Mouse (Mus musculus): Measurements from ENCODE around the gene Spred2. TPM values are rescaled to one million over a fixed set of nuclear protein-coding genes. Genes with fewer than 3 reads are reported as not detected.

Gene Spred2
- polyA plus RNA-seq, 1 experiment from 2014 or later: 6.5 TPM

DNA sequence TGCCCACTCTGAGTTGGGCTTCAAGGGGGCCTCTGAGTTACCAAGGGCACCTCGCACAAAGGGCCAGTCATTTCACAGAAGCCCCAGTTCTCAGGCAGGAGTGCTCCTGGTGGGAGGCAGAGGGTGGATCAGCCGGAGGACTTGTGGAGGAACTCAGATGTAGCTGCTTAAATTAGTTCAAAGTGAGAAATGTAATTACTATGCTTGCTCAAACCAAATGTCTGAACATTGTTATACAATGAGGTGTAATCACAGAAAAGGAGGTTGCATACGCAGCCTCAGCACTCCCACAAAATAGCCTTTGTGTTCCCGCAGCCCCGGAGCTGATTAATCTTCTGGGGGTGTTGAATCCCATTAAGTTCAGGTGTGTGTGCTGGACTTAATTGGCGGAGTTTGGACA lies 20.5 kb downstream of the Spred2 start:
- Histone ChIP-seq H3K4me1 (replicated peaks) (peaks cover 40% of the 10 kb centered on the region), H3K27me3 (no peaks in the 10 kb centered on the region), H3K9ac (no peak overlapping the region), H3K4me2 (no peak overlapping the region), H3K27ac (replicated peaks) (0 out of 2 replicates have a peak overlapping the region, but pooled peaks have one; percentile 9), H3K9me3 (no peaks in the 10 kb centered on the region), H3K4me3 (no peak overlapping the region), H3K36me3 (no peaks in the 10 kb centered on the region)
- 70% methylated on average over 6 of the region's 6 CpGs for WGBS
- no peak for ATAC-seq (ENCODE audit: low read depth)

DNA sequence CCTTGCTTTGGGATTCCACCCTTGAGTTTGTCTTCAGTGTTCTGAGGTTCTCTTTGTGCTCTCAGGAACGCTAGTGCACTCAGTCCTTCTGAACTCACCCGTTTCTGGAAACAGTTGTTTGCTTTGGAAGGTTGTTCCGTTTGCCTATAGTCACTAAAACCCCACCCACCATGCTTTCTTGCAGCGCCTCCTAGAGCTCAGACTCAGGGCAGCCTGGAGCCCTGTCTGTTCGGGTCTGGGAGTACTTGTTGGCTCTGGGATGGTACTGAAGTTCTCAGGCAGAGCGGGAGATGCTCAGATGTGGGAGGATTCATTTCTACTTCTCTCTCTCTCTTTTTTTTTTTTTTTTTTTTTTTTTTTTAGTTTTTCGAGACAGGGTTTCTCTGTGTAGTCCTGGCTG lies 22.5 kb downstream of the Spred2 start:
- H3K36me3 ChIP-seq: no peaks in the 10 kb centered on the region
- H3K9ac ChIP-seq: no peak overlapping the region
- ATAC-seq (ENCODE audit: low read depth): no peak
- H3K4me3 ChIP-seq: no peak overlapping the region
- WGBS: 92% methylated on average over 6 of the region's 7 CpGs
- H3K27ac ChIP-seq (replicated peaks): no peak overlapping the region
- H3K9me3 ChIP-seq: no peaks in the 10 kb centered on the region
- H3K4me2 ChIP-seq: no peak overlapping the region
- peaks cover 52% of the 10 kb centered on the region for H3K4me1 ChIP-seq (replicated peaks)
- no peaks in the 10 kb centered on the region for H3K27me3 ChIP-seq

DNA sequence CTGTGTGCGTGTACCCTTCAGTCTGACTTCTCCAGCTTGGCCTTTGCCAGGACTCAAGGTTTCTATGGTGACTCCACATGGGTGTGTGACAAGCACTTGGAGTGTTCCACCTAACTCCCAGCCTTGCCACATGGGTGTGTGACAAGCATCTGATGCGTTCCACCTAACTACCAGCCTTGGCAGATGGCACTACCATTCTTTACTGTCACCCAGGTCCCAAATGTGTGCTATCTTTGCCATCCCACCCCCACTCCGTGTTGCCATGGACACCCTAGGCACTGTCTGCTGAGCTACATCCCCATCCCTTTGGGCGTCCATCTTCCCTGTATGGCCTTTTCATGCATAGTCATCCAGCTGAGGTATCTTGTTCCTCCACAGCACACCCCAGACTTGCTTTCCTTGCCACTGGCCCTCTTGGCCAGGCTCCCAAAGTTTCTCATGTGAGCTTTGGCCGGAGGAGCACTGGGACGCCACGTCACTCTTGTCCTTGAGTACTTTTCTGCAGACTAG lies 23.5 kb downstream of the Spred2 start:
- no peak overlapping the region for H3K4me3 ChIP-seq
- H3K4me2 ChIP-seq: no peak overlapping the region
- H3K4me1 ChIP-seq (replicated peaks): peaks cover 48% of the 10 kb centered on the region
- no peaks in the 10 kb centered on the region for H3K27me3 ChIP-seq
- no peaks in the 10 kb centered on the region for H3K9me3 ChIP-seq
- H3K9ac ChIP-seq: no peak overlapping the region
- H3K36me3 ChIP-seq: no peaks in the 10 kb centered on the region
- peak; percentile 45; the same call in 1 of the 2 replicates for ATAC-seq (ENCODE audit: low read depth)
- WGBS: 81% methylated on average over 7 of the region's 7 CpGs
- H3K27ac ChIP-seq (replicated peaks): no peak overlapping the region

DNA sequence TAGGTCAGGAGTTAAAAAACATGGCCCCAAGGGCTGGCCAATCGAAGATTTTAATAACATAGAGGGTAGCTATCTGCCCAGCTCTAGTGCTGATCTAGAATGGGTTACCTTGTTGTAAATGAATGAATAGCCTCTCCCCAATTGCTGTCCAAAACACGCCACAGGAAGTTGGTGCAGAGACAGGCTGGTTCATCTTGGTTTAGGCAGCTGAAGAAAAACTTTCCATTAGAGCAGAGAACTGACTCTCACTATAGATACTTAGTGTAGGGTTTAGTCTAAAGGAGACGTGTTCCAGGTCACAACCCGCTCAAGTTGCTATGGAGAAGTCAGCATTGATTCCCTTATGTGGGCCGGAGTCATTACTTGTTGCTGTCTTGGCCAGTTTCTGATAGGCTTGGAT lies 25.6 kb downstream of the Spred2 start:
- no peak for ATAC-seq (ENCODE audit: low read depth)
- Histone ChIP-seq H3K4me3 (no peak overlapping the region), H3K4me1 (replicated peaks) (peaks cover 43% of the 10 kb centered on the region), H3K36me3 (no peaks in the 10 kb centered on the region), H3K9me3 (no peaks in the 10 kb centered on the region), H3K27me3 (no peaks in the 10 kb centered on the region), H3K4me2 (no peak overlapping the region), H3K27ac (replicated peaks) (no peak overlapping the region), H3K9ac (no peak overlapping the region)
- WGBS: 80% methylated on average over 5 of the region's 5 CpGs

DNA sequence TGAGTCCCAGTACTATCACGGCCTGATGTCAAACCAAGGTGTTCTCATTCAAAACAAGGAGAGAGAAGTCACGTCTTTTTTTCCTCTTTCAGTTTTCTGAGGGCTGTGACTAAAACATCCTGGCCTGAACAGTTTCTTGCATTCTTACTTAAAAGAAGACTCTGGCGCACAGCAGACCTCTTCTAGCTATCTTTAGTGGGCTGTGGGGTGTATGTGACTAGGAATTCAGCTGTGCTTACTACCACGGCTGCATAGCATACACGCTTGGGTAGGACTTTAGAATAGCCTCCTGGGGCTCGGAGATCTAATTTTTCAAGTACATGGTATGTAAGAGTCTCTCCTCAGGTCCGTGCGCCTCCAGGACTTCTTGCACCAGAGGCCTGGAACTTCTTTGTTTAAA lies 26.0 kb downstream of the Spred2 start:
- Histone ChIP-seq H3K27ac (replicated peaks) (no peak overlapping the region), H3K4me2 (no peak overlapping the region), H3K36me3 (no peaks in the 10 kb centered on the region), H3K27me3 (no peaks in the 10 kb centered on the region), H3K4me1 (replicated peaks) (peaks cover 43% of the 10 kb centered on the region), H3K9ac (no peak overlapping the region), H3K4me3 (no peak overlapping the region), H3K9me3 (no peaks in the 10 kb centered on the region)
- no peak for ATAC-seq (ENCODE audit: low read depth)
- WGBS: 72% methylated on average over 8 of the region's 8 CpGs

DNA sequence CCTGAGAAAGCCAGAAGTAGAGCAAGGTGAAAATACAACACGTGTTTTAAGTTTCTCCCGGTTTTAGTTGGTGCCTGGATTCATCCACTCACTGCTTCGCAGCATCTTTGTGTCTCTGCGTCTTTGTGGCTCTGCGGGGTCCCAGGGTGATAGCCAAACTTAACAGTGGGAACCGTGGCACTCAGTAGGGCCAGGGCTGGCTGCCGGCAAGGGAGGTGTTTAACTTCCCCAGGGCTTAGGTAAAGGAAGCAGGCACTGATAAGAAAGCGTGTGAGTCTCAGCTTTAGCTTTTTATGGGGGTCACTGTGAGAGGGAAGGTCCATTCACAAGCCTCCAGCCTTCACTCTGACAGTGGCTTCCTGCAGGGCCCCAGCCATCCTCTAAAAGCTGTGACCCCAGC lies 28.8 kb downstream of the Spred2 start:
- no peaks in the 10 kb centered on the region for H3K27me3 ChIP-seq
- peaks cover 34% of the 10 kb centered on the region for H3K4me1 ChIP-seq (replicated peaks)
- no peak overlapping the region for H3K27ac ChIP-seq (replicated peaks)
- no peak overlapping the region for H3K4me3 ChIP-seq
- WGBS: 43% methylated on average over 8 of the region's 8 CpGs
- no peak overlapping the region for H3K9ac ChIP-seq
- H3K9me3 ChIP-seq: no peaks in the 10 kb centered on the region
- H3K36me3 ChIP-seq: no peaks in the 10 kb centered on the region
- ATAC-seq (ENCODE audit: low read depth): no peak
- no peak overlapping the region for H3K4me2 ChIP-seq

DNA sequence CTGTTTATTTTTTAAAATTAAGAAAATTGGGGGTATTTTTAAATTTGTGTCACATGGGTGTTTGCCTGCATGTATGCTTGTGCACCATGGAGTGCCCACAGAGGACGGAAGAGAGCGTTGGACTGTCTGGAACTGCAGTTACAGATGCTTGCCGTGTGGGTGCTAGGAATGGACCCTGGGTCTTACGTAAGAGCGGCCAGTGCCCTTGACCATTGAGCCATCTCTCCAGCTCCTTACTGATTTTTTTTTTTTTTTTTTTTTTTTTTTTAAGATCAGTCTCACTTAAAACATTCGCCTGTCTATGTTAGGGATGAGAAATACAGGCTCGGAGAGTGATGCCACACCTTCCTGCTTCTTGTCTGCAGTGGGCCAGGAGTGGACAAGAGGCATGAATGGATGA lies 29.7 kb downstream of the Spred2 start:
- ATAC-seq (ENCODE audit: low read depth): no peak
- Histone ChIP-seq H3K4me3 (no peak overlapping the region), H3K9me3 (no peaks in the 10 kb centered on the region), H3K36me3 (no peaks in the 10 kb centered on the region), H3K4me1 (replicated peaks) (peaks cover 27% of the 10 kb centered on the region), H3K4me2 (no peak overlapping the region), H3K27me3 (no peaks in the 10 kb centered on the region), H3K27ac (replicated peaks) (no peak overlapping the region), H3K9ac (no peak overlapping the region)
- WGBS: 97% methylated on average over 7 of the region's 7 CpGs

DNA sequence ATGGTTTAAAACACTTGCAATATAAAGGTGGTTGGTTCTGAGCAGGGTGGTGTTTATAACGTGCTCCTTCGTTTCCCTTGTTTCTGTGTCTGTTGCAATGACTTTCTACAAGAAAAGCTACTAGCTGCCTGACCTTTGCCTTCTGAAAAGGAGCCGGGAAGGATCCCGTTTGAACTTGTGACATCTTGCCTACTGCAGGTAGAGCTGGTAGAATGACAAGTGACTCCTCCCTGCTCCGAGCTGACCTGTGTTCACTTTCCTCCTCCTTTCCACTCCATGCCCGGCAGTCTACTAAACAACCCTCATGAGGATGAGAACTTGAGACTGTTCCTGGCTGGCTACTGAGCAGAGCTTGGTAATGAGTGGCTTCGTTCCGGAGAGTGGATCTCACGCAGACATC lies 30.9 kb downstream of the Spred2 start:
- no peak overlapping the region for H3K4me3 ChIP-seq
- H3K9me3 ChIP-seq: no peaks in the 10 kb centered on the region
- no peak overlapping the region for H3K9ac ChIP-seq
- no peak overlapping the region for H3K27ac ChIP-seq (replicated peaks)
- no peaks in the 10 kb centered on the region for H3K36me3 ChIP-seq
- 81% methylated on average over 9 of the region's 9 CpGs for WGBS
- H3K4me2 ChIP-seq: no peak overlapping the region
- H3K4me1 ChIP-seq (replicated peaks): peaks cover 23% of the 10 kb centered on the region
- ATAC-seq (ENCODE audit: low read depth): no peak
- H3K27me3 ChIP-seq: no peaks in the 10 kb centered on the region

DNA sequence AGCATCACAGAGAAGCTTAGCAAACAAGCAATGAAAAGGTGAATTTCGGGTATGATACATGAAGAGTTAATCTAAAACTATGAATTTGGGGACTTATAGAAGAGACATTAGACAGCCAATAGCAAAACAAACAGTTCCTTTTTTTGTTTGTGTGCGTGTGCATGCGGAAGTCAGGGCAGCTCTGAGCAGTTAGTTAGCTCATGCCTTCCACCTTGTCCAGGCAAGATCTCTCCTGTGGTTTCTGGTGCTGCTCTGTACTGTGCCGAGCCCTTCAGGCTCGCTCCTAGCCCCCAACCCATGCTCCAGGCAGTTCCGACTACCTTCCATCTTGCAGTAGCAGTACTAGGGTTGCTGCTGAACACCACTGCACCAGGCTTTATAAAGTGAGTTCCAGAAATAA lies 31.5 kb downstream of the Spred2 start:
- 85% methylated on average over 6 of the region's 6 CpGs for WGBS
- H3K4me3 ChIP-seq: no peak overlapping the region
- no peak overlapping the region for H3K27ac ChIP-seq (replicated peaks)
- H3K4me1 ChIP-seq (replicated peaks): peaks cover 17% of the 10 kb centered on the region
- H3K4me2 ChIP-seq: no peak overlapping the region
- H3K9ac ChIP-seq: no peak overlapping the region
- no peaks in the 10 kb centered on the region for H3K36me3 ChIP-seq
- ATAC-seq (ENCODE audit: low read depth): no peak
- H3K27me3 ChIP-seq: no peaks in the 10 kb centered on the region
- no peaks in the 10 kb centered on the region for H3K9me3 ChIP-seq

DNA sequence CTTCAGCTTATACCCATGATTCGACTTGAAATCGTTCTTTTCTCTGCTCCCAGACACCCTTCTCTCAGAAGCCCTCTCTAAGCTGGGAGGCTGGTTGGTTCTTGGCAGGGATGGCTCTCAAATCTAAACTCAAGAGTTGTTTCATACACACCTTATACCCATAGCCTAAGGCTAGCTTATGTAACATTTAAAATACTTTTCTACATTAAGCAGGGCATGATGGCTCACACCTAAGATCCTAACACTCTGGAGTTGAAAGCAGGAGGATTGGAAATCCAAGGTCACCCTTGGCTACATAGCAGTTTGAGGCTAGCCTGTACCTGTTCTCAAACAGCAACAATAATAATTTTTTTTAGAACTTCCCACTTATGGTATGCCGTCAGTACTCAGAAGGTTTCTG lies 34.8 kb downstream of the Spred2 start:
- Histone ChIP-seq H3K4me2 (no peak overlapping the region), H3K4me1 (replicated peaks) (peaks cover 26% of the 10 kb centered on the region), H3K9ac (no peak overlapping the region), H3K9me3 (no peaks in the 10 kb centered on the region), H3K27ac (replicated peaks) (no peak overlapping the region), H3K36me3 (no peaks in the 10 kb centered on the region), H3K4me3 (no peak overlapping the region), H3K27me3 (no peaks in the 10 kb centered on the region)
- WGBS: 89% methylated on average over 3 of the region's 3 CpGs
- ATAC-seq (ENCODE audit: low read depth): no peak

DNA sequence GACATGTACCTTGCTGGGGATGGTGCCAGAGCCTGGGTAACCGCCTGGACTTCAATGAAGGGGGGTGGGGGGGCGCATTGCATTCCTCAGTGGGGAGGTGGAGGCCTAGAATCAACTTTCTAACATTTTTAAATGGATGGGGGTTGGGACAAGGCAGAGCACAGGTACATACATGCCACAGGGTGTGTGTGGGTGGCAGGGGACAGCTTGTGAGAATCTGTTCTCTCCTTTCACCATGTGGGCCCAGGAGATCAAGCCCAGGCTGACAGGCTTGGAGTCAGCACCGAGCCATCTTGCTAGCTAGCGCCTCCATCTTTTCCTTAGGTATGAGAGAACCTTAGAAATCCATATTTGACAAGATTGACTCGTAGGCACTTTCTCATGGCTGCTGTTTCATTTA lies 35.7 kb downstream of the Spred2 start:
- no peak overlapping the region for H3K27ac ChIP-seq (replicated peaks)
- no peak overlapping the region for H3K4me2 ChIP-seq
- H3K9ac ChIP-seq: no peak overlapping the region
- no peaks in the 10 kb centered on the region for H3K27me3 ChIP-seq
- H3K36me3 ChIP-seq: no peaks in the 10 kb centered on the region
- 84% methylated on average over 5 of the region's 5 CpGs for WGBS
- no peaks in the 10 kb centered on the region for H3K9me3 ChIP-seq
- no peak overlapping the region for H3K4me3 ChIP-seq
- ATAC-seq (ENCODE audit: low read depth): no peak
- H3K4me1 ChIP-seq (replicated peaks): peaks cover 26% of the 10 kb centered on the region

DNA sequence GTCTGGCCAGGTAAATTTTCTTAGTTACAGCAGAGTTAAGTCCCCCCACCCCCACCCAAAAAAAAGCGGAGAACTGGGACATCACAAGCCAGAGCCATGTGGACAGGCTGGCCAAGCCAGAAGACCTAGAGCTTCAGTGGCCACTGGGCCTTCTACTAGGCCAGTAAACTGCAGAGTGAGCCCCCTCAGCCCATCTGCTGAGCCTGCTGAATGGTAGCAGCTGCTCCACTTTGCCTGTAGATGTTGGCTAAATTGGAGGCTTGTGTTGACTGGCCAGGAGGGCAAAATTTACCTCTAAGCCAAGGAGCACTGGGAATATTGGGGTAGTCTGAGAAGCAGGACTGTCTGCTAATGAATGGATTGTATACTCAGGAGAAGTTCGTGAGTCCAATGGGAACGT lies 36.4 kb downstream of the Spred2 start:
- ATAC-seq (ENCODE audit: low read depth): no peak
- no peaks in the 10 kb centered on the region for H3K27me3 ChIP-seq
- H3K9me3 ChIP-seq: no peaks in the 10 kb centered on the region
- H3K4me3 ChIP-seq: no peak overlapping the region
- WGBS: 92% methylated on average over 3 of the region's 3 CpGs
- H3K36me3 ChIP-seq: no peaks in the 10 kb centered on the region
- no peak overlapping the region for H3K4me2 ChIP-seq
- H3K4me1 ChIP-seq (replicated peaks): peaks cover 28% of the 10 kb centered on the region
- H3K9ac ChIP-seq: no peak overlapping the region
- H3K27ac ChIP-seq (replicated peaks): no peak overlapping the region

DNA sequence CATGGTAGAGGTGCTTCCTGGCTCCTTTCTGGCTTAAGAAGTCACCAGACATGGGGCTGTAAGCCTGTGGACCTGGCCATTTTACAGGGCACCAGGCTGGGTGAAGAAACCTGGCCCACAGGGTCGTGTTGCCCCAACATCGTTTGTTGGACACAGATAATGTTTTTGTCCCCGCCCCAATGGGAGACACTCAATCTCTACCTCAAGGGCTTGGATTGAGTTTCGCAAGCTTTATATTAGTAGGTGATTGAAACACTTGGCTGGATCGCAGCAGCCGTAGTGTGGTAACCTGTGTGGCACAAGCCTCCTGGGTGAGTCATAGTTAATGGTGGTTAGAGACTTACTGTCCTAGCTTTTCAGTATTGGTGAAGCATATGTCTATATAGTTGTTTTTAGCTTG lies 36.9 kb downstream of the Spred2 start:
- H3K27me3 ChIP-seq: no peaks in the 10 kb centered on the region
- no peaks in the 10 kb centered on the region for H3K9me3 ChIP-seq
- peaks cover 33% of the 10 kb centered on the region for H3K4me1 ChIP-seq (replicated peaks)
- no peak overlapping the region for H3K4me3 ChIP-seq
- H3K27ac ChIP-seq (replicated peaks): no peak overlapping the region
- 93% methylated on average over 6 of the region's 6 CpGs for WGBS
- no peak overlapping the region for H3K9ac ChIP-seq
- ATAC-seq (ENCODE audit: low read depth): no peak
- H3K4me2 ChIP-seq: no peak overlapping the region
- no peaks in the 10 kb centered on the region for H3K36me3 ChIP-seq

All from neural tube, embryonic 13.5 days (tissue).